ENCODE assay signal across 11 mouse cellular contexts in the genomic region with DNA sequence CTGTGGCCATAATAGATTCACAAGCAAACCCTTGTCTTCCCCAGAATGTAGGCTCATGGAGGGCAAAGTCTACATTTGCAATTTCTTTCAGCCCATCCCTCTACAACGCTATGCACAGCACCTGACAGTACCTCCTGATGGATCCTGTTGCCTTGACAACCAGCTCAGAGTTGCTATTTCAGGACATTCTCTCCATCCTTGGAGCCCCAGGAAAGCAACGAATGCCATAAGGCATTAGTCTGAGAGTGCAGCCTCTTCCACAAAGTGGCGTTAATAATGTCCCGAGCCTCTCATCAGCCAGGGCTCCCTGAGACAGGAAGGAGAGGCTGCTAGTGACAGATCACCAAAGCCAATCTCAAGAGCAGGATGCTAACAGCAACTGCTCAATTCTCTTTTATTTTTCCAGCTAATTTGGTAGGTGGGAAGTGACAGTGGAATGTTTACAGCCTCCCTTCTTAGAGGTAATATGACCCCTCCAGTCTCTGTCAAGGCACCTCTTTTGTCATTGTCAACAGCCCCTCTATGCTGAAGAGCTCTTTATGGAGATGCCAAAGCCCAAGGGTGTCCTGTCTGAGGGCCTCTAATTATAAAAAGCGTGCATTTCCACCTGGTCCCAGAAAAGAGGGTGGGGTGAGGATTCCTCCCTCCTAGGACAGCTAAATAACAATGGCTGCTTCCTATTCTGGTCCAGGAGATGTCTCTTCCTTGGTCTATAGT.
DNase-seq lines count a peak whose midpoint lies in the region; ATAC-seq and TF ChIP-seq lines count a peak whose summit lies in the region.
"Had no signal": no experiment of that assay in that cellular context is flagged by ENCODE, and none has a peak within 500 bp of the region (broad histone marks: within the 10 kb centered on the region; RNA-seq: fewer than 3 reads in every experiment).

No protein-coding gene starts in this region.

- no peaks in the 10 kb centered on the region for H3K36me3 ChIP-seq in forebrain, embryonic 16.5 days (ENCODE audit: control insufficient read depth, insufficient read depth)
- no peaks in the 10 kb centered on the region for H3K36me3 ChIP-seq in kidney, embryonic 14.5 days (ENCODE audit: control insufficient read depth, insufficient read depth, low read length)
- H3K36me3 ChIP-seq: G1E had no signal

- H3K4me3 ChIP-seq in forebrain, embryonic 16.5 days (replicated peaks; ENCODE audit: low read length) = no peak overlapping the region
- H3K4me3 ChIP-seq in kidney, embryonic 14.5 days (ENCODE audit: low read length) = no peak overlapping the region

- H3K27ac ChIP-seq in forebrain, embryonic 16.5 days (ENCODE audit: low read length) = peak overlapping the region; percentile 41
- no peak overlapping the region for H3K27ac ChIP-seq in kidney, embryonic 14.5 days (ENCODE audit: low read depth, low read length)

- no peak for TF ChIP-seq CTCF in brain, embryonic 14.5 days (IDR thresholded peaks at IDR 0.05; ENCODE audit: borderline replicate concordance, extremely low read depth, insufficient read depth, insufficient read length)

- DNase-seq in ZHBTc4 (ENCODE audit: low read depth, low spot score) = peak; percentile 25
- peak; percentile 91 for DNase-seq in brain, embryonic 14.5 days (ENCODE audit: low read depth)
- DNase-seq in left cerebral cortex, postnatal 25 days (ENCODE audit: low spot score in 2 of 2) = peak; percentile 57 to 67
- no peak for DNase-seq in kidney, adult 11 months
- DNase-seq in heart, adult 8-10 months (ENCODE audit: low spot score) = no peak
- no peak for DNase-seq in heart, postnatal 4 days
- DNase-seq: adrenal gland, postnatal 25 days had no signal

- H3K27me3 ChIP-seq in forebrain, embryonic 16.5 days (replicated peaks; ENCODE audit: control insufficient read depth, insufficient read depth, low read length) = no peaks in the 10 kb centered on the region
- H3K27me3 ChIP-seq in kidney, embryonic 14.5 days (ENCODE audit: control insufficient read depth, insufficient read depth, low read length) = no peaks in the 10 kb centered on the region

- no peaks in the 10 kb centered on the region for H3K9me3 ChIP-seq in forebrain, embryonic 16.5 days (ENCODE audit: control insufficient read depth, low read length)
- no peaks in the 10 kb centered on the region for H3K9me3 ChIP-seq in kidney, embryonic 14.5 days (ENCODE audit: control insufficient read depth, low read length)

- peak; percentile 78; the same call in 1 of the 2 replicates for ATAC-seq in forebrain, embryonic 16.5 days
- ATAC-seq in kidney, embryonic 14.5 days (ENCODE audit: low FRiP score, low TSS enrichment) = no peak
- ATAC-seq: lung, postnatal 0 days had no signal

- TF ChIP-seq POLR2A in brain, embryonic 14.5 days (IDR thresholded peaks at IDR 0.05; ENCODE audit: borderline replicate concordance, extremely low read depth, insufficient read depth, insufficient read length, poor library complexity, severe bottlenecking) = no peak

- intact Hi-C loops in left cerebral cortex, postnatal 25 days (cut with DNase I) = no loop called here

- H3K9ac ChIP-seq in forebrain, embryonic 16.5 days (replicated peaks; ENCODE audit: low read depth, low read length) = no peak overlapping the region
- no peak overlapping the region for H3K9ac ChIP-seq in kidney, embryonic 14.5 days (ENCODE audit: low read depth, low read length)

- H3K4me2 ChIP-seq in forebrain, embryonic 16.5 days (ENCODE audit: low read length) = no peak overlapping the region
- H3K4me2 ChIP-seq in kidney, embryonic 14.5 days (replicated peaks; ENCODE audit: low read depth, low read length) = no peak overlapping the region

- peaks cover 8% of the 10 kb centered on the region; the same call in 1 of the 2 replicates for H3K4me1 ChIP-seq in forebrain, embryonic 16.5 days (replicated peaks; ENCODE audit: control insufficient read depth, insufficient read depth, low read length)
- no peaks in the 10 kb centered on the region for H3K4me1 ChIP-seq in kidney, embryonic 14.5 days (ENCODE audit: control insufficient read depth, insufficient read depth, low read length)

- 36% methylated on average over 5 of the region's 5 CpGs for WGBS in forebrain, embryonic 16.5 days
- WGBS in kidney, embryonic 14.5 days = 19% methylated on average over 5 of the region's 5 CpGs

Comparison
In these comparisons a context has a peak if more than half of its experiments do, and no peak if none do; other contexts are left out.
1. DNase-seq: peak in ZHBTc4 (single experiment), brain, embryonic 14.5 days (single experiment) and left cerebral cortex, postnatal 25 days (2 of 2); none in kidney, adult 11 months (single experiment), heart, adult 8-10 months (single experiment) and heart, postnatal 4 days (single experiment).